8 mouse cellular contexts compared by ENCODE assay signal in genomic region chr9:99875618-99876372, GRCm38 (mm10). TPM values are rescaled to one million over a fixed set of nuclear protein-coding genes. Genes with fewer than 3 reads are reported as not detected.
DNase-seq lines count a peak whose midpoint lies in the region; ATAC-seq and TF ChIP-seq lines count a peak whose summit lies in the region.

TSS of gene Sox14 (minus strand) at chr9:99876170.

- no peak within 1 kb of the TSS for H3K27ac ChIP-seq in kidney, postnatal 0 days
- H3K27ac ChIP-seq in forebrain, embryonic 15.5 days (replicated peaks), result no peak within 1 kb of the TSS
- no peak within 1 kb of the TSS for H3K27ac ChIP-seq in lung, postnatal 0 days (ENCODE audit: low read length)

- no peak for DNase-seq in kidney, postnatal 0 days (ENCODE audit: low spot score)
- no peak for DNase-seq in kidney, adult 11 months
- no peak for DNase-seq in lung, postnatal 0 days (ENCODE audit: low spot score)
- peak; percentile 48 for DNase-seq in testis, postnatal 14 days (ENCODE audit: low spot score)
- DNase-seq in B cell, adult 2 months, result no peak
- DNase-seq in c-Kit-positive CD71-positive TER-119-positive erythroid progenitor cells, embryonic 14.5 days (ENCODE audit: low spot score), result no peak
- no peak for DNase-seq in adrenal gland, adult 18-20 months (ENCODE audit: low spot score in 2 of 2)

- WGBS in kidney, postnatal 0 days, result 1% methylated on average over 47 of the region's 47 CpGs
- under 1% methylated on average over 47 of the region's 47 CpGs for WGBS in forebrain, embryonic 15.5 days
- 1% methylated on average over 42 of the region's 47 CpGs for WGBS in lung, postnatal 0 days

- H3K4me3 ChIP-seq in kidney, postnatal 0 days (replicated peaks; ENCODE audit: low read depth, low read length), result peak within 1 kb of the TSS; percentile 23
- peak within 1 kb of the TSS; percentile 29 for H3K4me3 ChIP-seq in forebrain, embryonic 15.5 days
- peak within 1 kb of the TSS; percentile 23 for H3K4me3 ChIP-seq in lung, postnatal 0 days (ENCODE audit: low read depth, low read length)

- no peaks in the 10 kb centered on the region for H3K9me3 ChIP-seq in kidney, postnatal 0 days (replicated peaks; ENCODE audit: low read length)
- no peaks in the 10 kb centered on the region for H3K9me3 ChIP-seq in forebrain, embryonic 15.5 days
- no peaks in the 10 kb centered on the region for H3K9me3 ChIP-seq in lung, postnatal 0 days (ENCODE audit: low read length)

- no peak for TF ChIP-seq EP300 in lung, postnatal 0 days (IDR thresholded peaks at IDR 0.05)

- no peak for ATAC-seq in kidney, postnatal 0 days (replicated peaks; ENCODE audit: low FRiP score, low read depth)
- ATAC-seq in forebrain, embryonic 15.5 days (replicated peaks), result no peak
- ATAC-seq in lung, postnatal 0 days, result peak; percentile 38

- peaks cover 94% of the 10 kb centered on the region for H3K27me3 ChIP-seq in kidney, postnatal 0 days (ENCODE audit: insufficient read depth, low read length)
- peaks cover 95% of the 10 kb centered on the region for H3K27me3 ChIP-seq in forebrain, embryonic 15.5 days
- peaks cover 85% of the 10 kb centered on the region for H3K27me3 ChIP-seq in lung, postnatal 0 days (replicated peaks; ENCODE audit: insufficient read depth, low read length)

- no peak for TF ChIP-seq CTCF in kidney, postnatal 0 days (IDR thresholded peaks at IDR 0.05; ENCODE audit: low read depth)
- TF ChIP-seq CTCF in lung, postnatal 0 days (IDR thresholded peaks at IDR 0.05), result no peak

- peak within 1 kb of the TSS; percentile 38 for H3K4me2 ChIP-seq in kidney, postnatal 0 days (ENCODE audit: low read length)
- H3K4me2 ChIP-seq in forebrain, embryonic 15.5 days (replicated peaks), result peak within 1 kb of the TSS; percentile 45
- peak within 1 kb of the TSS; percentile 40 for H3K4me2 ChIP-seq in lung, postnatal 0 days (replicated peaks; ENCODE audit: low read depth, low read length)

- H3K4me1 ChIP-seq in kidney, postnatal 0 days (replicated peaks; ENCODE audit: insufficient read depth, low read length), result no peaks in the 10 kb centered on the region
- H3K4me1 ChIP-seq in forebrain, embryonic 15.5 days, result peaks cover 46% of the 10 kb centered on the region
- no peaks in the 10 kb centered on the region for H3K4me1 ChIP-seq in lung, postnatal 0 days (ENCODE audit: insufficient read depth, low read depth, low read length)

- no peak within 1 kb of the TSS for H3K9ac ChIP-seq in kidney, postnatal 0 days (ENCODE audit: low read depth, low read length)
- H3K9ac ChIP-seq in forebrain, embryonic 15.5 days (replicated peaks), result no peak within 1 kb of the TSS
- H3K9ac ChIP-seq in lung, postnatal 0 days (replicated peaks; ENCODE audit: low read depth), result no peak within 1 kb of the TSS

- H3K36me3 ChIP-seq in kidney, postnatal 0 days (ENCODE audit: insufficient read depth, low read length), result no peaks in the 10 kb centered on the region
- no peaks in the 10 kb centered on the region for H3K36me3 ChIP-seq in forebrain, embryonic 15.5 days
- H3K36me3 ChIP-seq in lung, postnatal 0 days (ENCODE audit: insufficient read depth, low read length), result no peaks in the 10 kb centered on the region

RNA-seq across cellular contexts. Expression of gene Sox14, which starts in this region (rescaled TPM):
- not detected in 2 replicates for polyA plus RNA-seq in kidney, postnatal 0 days (2015; fragmentation: Nextera tagmentation; extraction: Ambion mirVana)
- polyA plus RNA-seq in forebrain, embryonic 15.5 days (2015; fragmentation: Nextera tagmentation; extraction: Ambion mirVana), result 0.98 and 4.9 TPM in 2 replicates
- polyA plus RNA-seq in lung, postnatal 0 days (2015; fragmentation: Nextera tagmentation; extraction: Ambion mirVana), result not detected in 2 replicates
- not detected for total RNA-seq in adrenal gland, adult 18-20 months (2021)

Comparison
In these comparisons a context has a peak if more than half of its experiments do, and no peak if none do; other contexts are left out.
1. Peak in ATAC-seq, H3K4me3 ChIP-seq and H3K4me2 ChIP-seq in lung, postnatal 0 days; RNA of the gene not detected or under 1 TPM.